Mouse (Mus musculus) heart, adult 2 months (tissue): ENCODE measurements around the gene Cybrd1.

Source experiments
- CTCF ChIP-seq: fragments of 200-600 bp; IDR thresholded peaks from 2 replicates; pipeline ENCODE4 v1.8.1; 2022; ENCODE audit warnings: antibody characterized with exemption, mild to moderate bottlenecking, moderate library complexity
- EP300 ChIP-seq: fragments of 200-500 bp; IDR thresholded peaks from 2 replicates; pipeline ENCODE4 v1.6.1; 2011; ENCODE audit warnings: low read depth, low read length, control low read depth; ENCODE audit not compliant: insufficient read depth
- POLR2A ChIP-seq: fragments of 200-500 bp; IDR thresholded peaks from 2 replicates; pipeline ENCODE4 v1.6.1; 2011; ENCODE audit warnings: mild to moderate bottlenecking, low read depth, low read length, control low read depth; ENCODE audit not compliant: insufficient read depth

GRCm38 (mm10) chr2:71108541-71108940 lies 9.2 kb upstream of the Cybrd1 start:
- TF ChIP-seq CTCF = no peak
- no peak for TF ChIP-seq EP300
- no peak for TF ChIP-seq POLR2A
